Mouse (Mus musculus) embryo, embryonic 11 days (tissue): ENCODE data around the gene Plekhm1.
"Not testable (repeated sequence)": the region's sequence is repeated elsewhere in the genome, so short reads cannot be mapped to it uniquely, and the experiment has no call there.

Experiments
- DNase-seq: peaks from one replicate; pipeline ENCODE4 v3.0.0-alpha.2; 2015

Gene Plekhm1

GRCm38 (mm10) chr11:103338119-103338518 lies 74.4 kb downstream of the Plekhm1 start:
- no peak for DNase-seq

- DNase-seq, result no peak
These were observed 75.3 kb downstream of the Plekhm1 start for GRCm38 (mm10) chr11:103337180-103337579.

GRCm38 (mm10) chr11:103335561-103335960 lies 76.9 kb downstream of the Plekhm1 start:
- no peak for DNase-seq

- no peak for DNase-seq
These were observed 77.6 kb downstream of the Plekhm1 start for GRCm38 (mm10) chr11:103334925-103335324.

GRCm38 (mm10) chr11:103333719-103334398 lies 78.6 kb downstream of the Plekhm1 start:
- peak; percentile 79 for DNase-seq

GRCm38 (mm10) chr11:103332890-103333651 lies 79.4 kb downstream of the Plekhm1 start:
- peak; percentile 31 for DNase-seq

GRCm38 (mm10) chr11:103332186-103332889 lies 80.1 kb downstream of the Plekhm1 start:
- peak; percentile 93 for DNase-seq

- no peak for DNase-seq
These were observed 80.8 kb downstream of the Plekhm1 start for GRCm38 (mm10) chr11:103331502-103332185.

- DNase-seq, result peak; percentile 26
These were observed 81.7 kb downstream of the Plekhm1 start for GRCm38 (mm10) chr11:103330651-103331319.

- peak; percentile 86 for DNase-seq
These were observed 85.5 kb downstream of the Plekhm1 start for GRCm38 (mm10) chr11:103326950-103327349.

- DNase-seq, result peak; percentile 84
These were observed 87.3 kb downstream of the Plekhm1 start for GRCm38 (mm10) chr11:103325172-103325571.

GRCm38 (mm10) chr11:103324723-103325122 lies 87.8 kb downstream of the Plekhm1 start:
- DNase-seq, result no peak

- DNase-seq, result not testable (repeated sequence)
These were observed 89.7 kb downstream of the Plekhm1 start for GRCm38 (mm10) chr11:103322832-103323231.

- no peak for DNase-seq
These were observed 91.8 kb downstream of the Plekhm1 start for GRCm38 (mm10) chr11:103320646-103321045.

- DNase-seq, result no peak
These were observed 92.3 kb downstream of the Plekhm1 start for GRCm38 (mm10) chr11:103320196-103320595.

GRCm38 (mm10) chr11:103318042-103318441 lies 94.4 kb downstream of the Plekhm1 start:
- DNase-seq, result no peak

GRCm38 (mm10) chr11:103315379-103315778 lies 97.1 kb downstream of the Plekhm1 start:
- no peak for DNase-seq

GRCm38 (mm10) chr11:103314736-103315374 lies 97.6 kb downstream of the Plekhm1 start:
- DNase-seq, result no peak
